Comparison of ENCODE assay signal across 8 mouse cellular contexts in the genomic region with DNA sequence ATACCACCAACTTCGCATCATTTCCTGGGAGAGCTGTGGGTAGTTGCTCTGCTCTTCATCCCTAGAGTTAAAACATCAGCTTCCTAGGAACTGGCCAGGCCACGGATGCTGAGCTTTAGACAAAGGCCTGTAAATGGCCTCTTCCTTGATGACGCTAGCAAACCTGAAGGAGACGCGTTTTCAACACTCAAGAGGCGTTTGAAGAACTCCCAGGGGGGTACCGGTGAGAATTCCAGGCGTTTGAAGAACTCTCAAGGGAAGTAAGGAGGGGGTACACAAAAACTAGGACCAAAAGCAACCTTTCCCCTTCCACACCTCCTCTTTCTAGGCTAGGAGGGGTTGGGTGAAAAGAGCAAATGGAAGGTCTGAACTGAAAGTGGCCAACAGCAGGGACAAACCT. TPM values are rescaled to one million over a fixed set of nuclear protein-coding genes. Genes with fewer than 3 reads are reported as not detected.
DNase-seq lines count a peak whose midpoint lies in the region; ATAC-seq and TF ChIP-seq lines count a peak whose summit lies in the region.

No protein-coding gene starts in this region.

- intact Hi-C loops in left cerebral cortex, adult 2 months (cut with DNase I) = no loop called here
- intact Hi-C loops in left cerebral cortex, postnatal 4 days (cut with DNase I) = no loop called here

- H3K27ac ChIP-seq in left cerebral cortex, adult 2 months = no peak overlapping the region
- H3K27ac ChIP-seq in embryonic facial prominence, embryonic 13.5 days = no peak overlapping the region
- no peak overlapping the region for H3K27ac ChIP-seq in intestine, embryonic 14.5 days (ENCODE audit: low read depth)
- peak overlapping the region; percentile 69 for H3K27ac ChIP-seq in neural tube, embryonic 13.5 days (replicated peaks)

- no peaks in the 10 kb centered on the region for H3K36me3 ChIP-seq in embryonic facial prominence, embryonic 13.5 days
- no peaks in the 10 kb centered on the region for H3K36me3 ChIP-seq in intestine, embryonic 14.5 days (ENCODE audit: control insufficient read depth, insufficient read depth, low read length)
- no peaks in the 10 kb centered on the region for H3K36me3 ChIP-seq in neural tube, embryonic 13.5 days

- peak overlapping the region; percentile 74; the same call in 1 of the 2 replicates for H3K9ac ChIP-seq in embryonic facial prominence, embryonic 13.5 days
- peak overlapping the region; percentile 22; the same call in 1 of the 2 replicates for H3K9ac ChIP-seq in intestine, embryonic 14.5 days (ENCODE audit: low read length)
- peak overlapping the region; percentile 83 for H3K9ac ChIP-seq in neural tube, embryonic 13.5 days

- no peaks in the 10 kb centered on the region for H3K27me3 ChIP-seq in embryonic facial prominence, embryonic 13.5 days
- H3K27me3 ChIP-seq in intestine, embryonic 14.5 days (replicated peaks; ENCODE audit: control insufficient read depth, insufficient read depth, low read length) = no peaks in the 10 kb centered on the region
- H3K27me3 ChIP-seq in neural tube, embryonic 13.5 days = no peaks in the 10 kb centered on the region

- peak overlapping the region; percentile 75 for H3K4me2 ChIP-seq in embryonic facial prominence, embryonic 13.5 days
- peak overlapping the region; percentile 76 for H3K4me2 ChIP-seq in intestine, embryonic 14.5 days (ENCODE audit: low read length)
- peak overlapping the region; percentile 78 for H3K4me2 ChIP-seq in neural tube, embryonic 13.5 days

- H3K4me3 ChIP-seq in left cerebral cortex, adult 2 months = peak overlapping the region; percentile 46
- H3K4me3 ChIP-seq in embryonic facial prominence, embryonic 13.5 days = peak overlapping the region; percentile 62
- H3K4me3 ChIP-seq in intestine, embryonic 14.5 days (ENCODE audit: low read depth, low read length) = peak overlapping the region; percentile 70
- peak overlapping the region; percentile 60 for H3K4me3 ChIP-seq in neural tube, embryonic 13.5 days

- DNase-seq in left cerebral cortex, adult 2 months (ENCODE audit: extremely low spot score in 1 of 2, low spot score in 2 of 2) = no peak
- DNase-seq in left cerebral cortex, postnatal 4 days = no peak
- peak; percentile 77 for DNase-seq in intestine, embryonic 14.5 days (ENCODE audit: low spot score)
- DNase-seq in right cerebral cortex, postnatal 4 days = no peak
- no peak for DNase-seq in right cerebral cortex, postnatal 25 days
- no peak for DNase-seq in ovary, postnatal 10 days (ENCODE audit: low spot score)

- TF ChIP-seq CTCF in left cerebral cortex, adult 2 months (IDR thresholded peaks at IDR 0.05) = no peak

- no peak for ATAC-seq in embryonic facial prominence, embryonic 13.5 days (ENCODE audit: insufficient number of reproducible peaks, insufficient read depth, low FRiP score, low TSS enrichment, low read depth)
- ATAC-seq in intestine, embryonic 14.5 days (replicated peaks; ENCODE audit: low FRiP score, low TSS enrichment, low read depth) = peak; percentile 13; the same call in 1 of the 2 replicates
- ATAC-seq in neural tube, embryonic 13.5 days (ENCODE audit: low read depth) = no peak

- no peaks in the 10 kb centered on the region for H3K9me3 ChIP-seq in embryonic facial prominence, embryonic 13.5 days
- H3K9me3 ChIP-seq in intestine, embryonic 14.5 days (ENCODE audit: control insufficient read depth, low read length) = no peaks in the 10 kb centered on the region
- H3K9me3 ChIP-seq in neural tube, embryonic 13.5 days = no peaks in the 10 kb centered on the region

- H3K4me1 ChIP-seq in embryonic facial prominence, embryonic 13.5 days = peaks cover 51% of the 10 kb centered on the region
- H3K4me1 ChIP-seq in intestine, embryonic 14.5 days (replicated peaks; ENCODE audit: control insufficient read depth, insufficient read depth, low read length) = peaks cover 44% of the 10 kb centered on the region
- peaks cover 57% of the 10 kb centered on the region for H3K4me1 ChIP-seq in neural tube, embryonic 13.5 days (replicated peaks)

- 4% methylated on average over 8 of the region's 8 CpGs for WGBS in embryonic facial prominence, embryonic 13.5 days
- 3% methylated on average over 8 of the region's 8 CpGs for WGBS in intestine, embryonic 14.5 days
- 3% methylated on average over 8 of the region's 8 CpGs for WGBS in neural tube, embryonic 13.5 days

RNA-seq across cellular contexts. Expression of a gene that starts 1.5 kb away (rescaled TPM):
- 1 to 10 TPM; 4.7 to 6.4 TPM for total RNA-seq in left cerebral cortex, adult 2 months (2021)
- 1 to 10 TPM; 9.1 to 9.6 TPM for total RNA-seq in left cerebral cortex, postnatal 4 days (2021)
- polyA plus RNA-seq in embryonic facial prominence, embryonic 13.5 days (2015; fragmentation: Nextera tagmentation; extraction: Ambion mirVana) = 54.1 and 61.1 TPM in 2 replicates
- polyA plus RNA-seq in intestine, embryonic 14.5 days (2014; fragmentation: Nextera tagmentation; extraction: Ambion mirVana) = 105 and 109 TPM in 2 replicates
- 135 and 145 TPM in 2 replicates for polyA plus RNA-seq in neural tube, embryonic 13.5 days (2015; fragmentation: Nextera tagmentation; extraction: Ambion mirVana)

Comparison
In these comparisons a context has a peak if more than half of its experiments do, and no peak if none do; other contexts are left out.
1. H3K9ac ChIP-seq: peak in every context shown above with its lines; median percentile 83 in neural tube, embryonic 13.5 days; 74 in embryonic facial prominence, embryonic 13.5 days; 22 in intestine, embryonic 14.5 days.